Mouse (Mus musculus) kidney, postnatal 25 days (tissue): Measurements from ENCODE around the gene Olfr1218.
"Not testable (repeated sequence)": the region's sequence is repeated elsewhere in the genome, so short reads cannot be mapped to it uniquely, and the experiment has no call there.

Experiments
- DNase-seq, 2 experiments: peaks; one replicate each; pipeline ENCODE4 v3.0.0; 2021; ENCODE audit warnings: mixed read lengths in 2 of 2

Olfr1218 gene

DNA sequence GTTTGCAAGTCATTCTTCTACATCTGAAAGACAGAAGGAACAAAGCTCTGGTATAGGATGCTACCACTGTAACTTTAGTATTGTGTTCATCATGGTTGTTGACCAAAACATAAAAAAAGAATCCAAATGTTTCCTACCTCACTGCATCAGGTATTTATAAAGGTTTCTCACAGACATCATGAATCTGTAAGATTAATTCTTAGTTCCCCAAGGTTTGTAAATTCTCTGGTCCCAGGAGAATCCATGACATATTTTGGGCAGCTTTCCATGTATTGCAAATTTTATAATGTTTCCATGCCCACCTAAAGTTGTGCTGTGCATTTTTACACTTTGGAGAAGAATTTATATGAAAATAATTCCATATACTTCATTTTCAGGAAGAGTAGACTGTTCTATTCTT is at the start of gene Olfr1218:
Gene Olfr1218 (minus strand): TSS at position 101 of the 400 bp plus-strand sequence.
- DNase-seq = no peak

DNA sequence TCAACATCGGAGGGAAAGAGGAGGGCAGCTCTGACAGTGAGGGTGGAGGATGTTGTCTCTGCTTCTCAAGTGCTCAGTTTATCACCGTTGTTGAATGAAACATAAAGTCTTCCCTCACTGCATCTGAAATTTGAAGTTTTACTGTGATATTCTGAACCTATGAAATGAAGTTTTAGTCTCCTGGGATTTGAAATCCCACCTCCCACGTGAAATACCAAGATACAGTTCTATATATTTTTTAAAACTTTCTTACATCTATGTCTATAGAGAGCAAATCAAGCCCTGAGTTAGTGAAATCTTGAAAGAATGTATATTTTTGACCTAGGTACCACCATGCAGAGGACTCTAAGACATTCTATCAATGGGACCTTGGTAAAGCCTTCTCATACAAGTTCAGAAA is 45.7 kb upstream of the Olfr1218 start, which contains the start of gene Olfr1220:
Gene Olfr1220 (minus strand): TSS at position 101 of the 400 bp plus-strand sequence.
- no peak for DNase-seq

DNA sequence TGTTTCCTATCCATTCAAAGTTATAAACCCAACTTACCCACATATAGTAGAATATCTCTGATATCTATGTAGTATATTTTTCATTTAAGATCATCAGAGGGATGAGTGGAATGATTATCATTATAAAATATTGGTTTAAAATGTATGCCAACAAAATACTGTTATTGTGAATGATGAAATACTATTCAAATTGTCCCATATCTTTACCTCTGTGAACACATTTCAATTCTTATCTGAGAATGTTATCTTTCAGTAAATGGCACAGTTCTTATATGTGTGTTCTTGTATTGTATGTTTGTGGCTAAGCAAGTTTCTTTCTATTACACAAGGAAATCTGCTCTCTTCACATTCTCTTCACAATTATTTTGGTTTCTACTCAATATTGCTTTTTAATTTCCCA is 44.7 kb upstream of the Olfr1218 start:
- no peak for DNase-seq

DNA sequence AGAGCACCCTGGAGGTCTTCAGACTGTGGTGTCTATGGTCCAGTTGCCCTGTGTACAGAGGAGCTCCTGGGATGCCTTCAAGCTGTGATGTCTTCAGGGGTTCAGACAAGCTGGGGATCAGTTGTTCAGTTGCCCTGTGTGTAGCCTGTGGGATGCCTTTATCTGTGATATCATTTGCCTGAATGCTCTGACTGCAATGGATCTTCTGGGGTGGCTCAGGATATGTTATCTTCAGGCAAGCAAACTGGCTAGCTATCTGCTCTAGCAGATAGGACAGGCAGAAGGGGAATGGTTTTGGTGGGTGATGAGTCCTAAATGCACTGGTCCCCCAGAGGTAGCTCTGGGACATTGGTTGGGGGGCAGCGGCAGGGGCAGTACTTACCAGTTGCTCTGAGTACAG is 32.9 kb upstream of the Olfr1218 start:
- no peak for DNase-seq

DNA sequence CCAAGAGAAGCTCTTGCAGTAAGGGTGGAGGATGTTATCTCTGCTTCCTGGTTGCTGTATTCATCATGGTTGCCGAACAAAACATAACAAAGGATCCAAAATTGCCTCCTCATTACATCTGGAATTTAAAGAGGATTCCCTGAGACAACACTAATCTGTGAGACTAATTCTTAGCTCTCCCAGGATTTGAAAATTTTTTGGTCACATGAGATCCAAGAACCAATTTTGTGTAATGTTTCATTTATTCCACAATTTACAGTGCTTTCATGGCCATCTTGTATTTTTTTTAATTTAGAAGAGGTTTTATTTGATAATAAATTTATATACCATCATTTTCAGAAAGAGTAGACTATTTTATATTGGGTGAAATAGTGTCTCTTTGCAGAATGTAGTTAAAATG is 22.4 kb upstream of the Olfr1218 start, which contains the start of gene Olfr1219:
Gene Olfr1219 (minus strand): TSS at position 101 of the 400 bp plus-strand sequence.
- DNase-seq = no peak

DNA sequence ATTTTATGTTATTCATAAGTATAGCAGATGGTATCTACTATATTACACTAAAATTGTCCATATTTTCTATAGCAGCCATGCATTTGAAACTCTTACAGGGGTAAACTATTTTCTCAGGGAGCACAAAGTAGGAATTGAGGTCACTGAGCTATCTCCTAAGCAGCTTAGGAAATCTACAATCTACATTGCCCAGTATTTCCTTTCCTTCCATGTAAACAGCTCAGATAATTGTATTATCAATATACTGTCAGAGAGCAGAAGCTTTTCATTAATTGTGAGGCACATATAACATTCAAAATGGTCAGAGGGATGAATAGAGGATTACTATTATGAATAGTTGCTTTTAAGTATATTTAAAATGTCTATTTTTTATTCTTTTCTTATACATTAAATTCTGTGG is 20.5 kb upstream of the Olfr1218 start:
- no peak for DNase-seq

DNA sequence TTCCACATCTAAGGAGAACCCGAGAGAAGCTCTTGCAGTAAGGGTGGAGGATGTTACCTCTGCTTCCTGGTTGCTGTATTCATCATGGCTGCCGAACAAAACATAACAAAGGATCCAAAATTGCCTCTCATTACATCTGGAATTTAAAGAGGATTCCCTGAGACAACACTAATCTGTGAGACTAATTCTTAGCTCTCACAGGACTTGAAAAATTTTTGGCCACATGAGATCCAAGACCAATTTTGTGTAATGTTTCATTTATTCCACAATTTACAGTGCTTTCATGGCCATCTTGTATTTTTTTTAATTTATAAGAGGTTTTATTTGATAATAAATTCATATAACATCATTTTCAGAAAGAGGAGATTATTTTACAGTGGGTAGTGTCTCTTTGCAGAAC is 29.0 kb downstream of the Olfr1218 start, which contains the start of gene Olfr1217:
Gene Olfr1217 (minus strand): TSS at position 101 of the 400 bp plus-strand sequence.
- DNase-seq = no peak

DNA sequence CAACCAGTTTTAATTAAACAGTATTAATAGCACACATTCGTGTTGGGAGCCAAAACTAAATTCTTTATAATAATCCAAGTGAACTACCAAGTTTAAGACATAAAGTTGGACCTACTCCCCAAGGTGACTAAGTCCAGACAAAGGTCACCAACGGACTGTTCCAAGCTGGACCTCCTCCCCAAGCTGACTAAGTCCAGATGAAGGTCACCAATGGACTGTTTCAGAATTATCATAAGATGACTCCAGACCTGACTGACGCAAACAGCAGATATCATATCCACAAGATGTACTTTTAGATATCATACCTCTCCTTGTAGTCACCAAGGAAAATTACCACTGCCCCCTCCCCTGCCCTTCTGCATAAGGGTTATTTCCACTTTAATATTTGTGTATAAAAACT is 39.6 kb downstream of the Olfr1218 start:
- not testable (repeated sequence) for DNase-seq

DNA sequence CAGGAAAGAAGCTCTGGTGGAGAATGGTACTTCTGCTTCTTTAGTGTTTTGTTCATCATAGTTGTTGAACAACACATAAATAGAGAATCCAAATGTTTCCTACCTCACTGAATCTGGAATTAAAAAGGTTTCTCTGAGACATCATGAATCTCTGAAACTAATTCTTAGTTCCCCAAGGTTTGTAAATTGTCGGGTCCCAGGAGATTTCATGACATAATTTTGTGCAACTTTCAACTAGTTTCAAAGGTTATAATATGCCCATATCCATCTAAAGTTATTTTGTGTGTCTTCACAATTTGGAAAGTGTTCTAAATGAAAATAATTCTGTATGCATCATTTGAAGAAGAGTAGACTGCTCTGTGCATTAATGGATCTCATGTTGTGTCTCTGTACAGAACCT is 42.7 kb downstream of the Olfr1218 start, which contains the start of gene Olfr1216:
Gene Olfr1216 (minus strand): TSS at position 101 of the 400 bp plus-strand sequence.
- DNase-seq = no peak

DNA sequence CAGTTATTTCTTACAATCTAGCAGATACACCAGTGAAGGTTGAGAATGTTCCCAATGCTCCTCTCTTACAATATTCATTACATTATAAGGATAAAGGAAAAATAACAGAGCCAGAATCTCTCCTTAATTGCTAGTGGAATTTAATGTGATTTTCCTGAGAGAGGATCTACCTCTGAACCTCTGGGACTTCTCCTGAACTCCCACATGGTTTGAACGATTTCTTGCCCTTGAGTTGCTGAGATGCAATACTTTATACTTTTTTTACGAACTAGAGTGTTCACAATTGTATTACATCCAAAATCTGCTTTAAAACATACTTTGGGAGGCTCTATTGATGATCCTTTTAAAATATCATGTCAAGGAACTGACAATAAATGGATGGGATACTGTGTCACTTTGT is 54.1 kb downstream of the Olfr1218 start, which contains the start of gene Olfr1215:
Gene Olfr1215 (minus strand): TSS at position 101 of the 400 bp plus-strand sequence.
- no peak for DNase-seq
